Comparison of ENCODE assay signal across 10 mouse cellular contexts in the genomic region with DNA sequence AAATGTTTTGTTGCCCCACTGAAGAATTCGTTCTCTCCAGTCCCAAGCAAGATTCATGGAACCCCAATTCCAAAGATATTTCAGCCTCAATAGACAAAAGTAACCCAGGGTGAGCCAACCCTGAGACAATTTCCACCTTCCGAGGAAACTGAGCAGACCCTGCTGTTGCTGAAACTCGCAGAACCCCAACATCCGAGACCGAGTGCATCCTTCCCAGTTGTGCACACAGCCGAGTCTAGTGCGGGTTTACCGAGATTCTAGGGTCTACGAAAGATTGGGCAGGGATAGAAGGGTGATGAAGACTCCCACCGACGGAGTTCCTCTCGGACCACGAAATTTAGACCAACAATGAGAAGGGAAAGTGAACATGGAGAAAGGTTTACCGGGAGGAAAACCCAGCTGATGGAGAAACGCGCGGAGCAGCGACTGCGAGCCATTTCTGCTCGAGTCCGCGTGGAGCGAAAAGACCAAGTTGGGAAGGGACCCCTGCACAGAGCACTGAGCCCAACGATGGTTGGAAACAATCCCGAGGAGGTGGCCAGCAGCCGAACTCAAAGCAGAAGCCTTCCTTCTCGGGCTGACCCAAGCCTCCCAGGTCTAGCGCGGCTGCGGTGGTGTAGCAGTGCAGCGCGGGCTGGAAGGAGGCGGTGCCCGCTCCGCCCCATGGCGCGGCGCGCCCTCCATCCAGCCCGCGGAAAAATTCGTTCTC. TPM values are rescaled to one million over a fixed set of nuclear protein-coding genes. Genes with fewer than 3 reads are reported as not detected.
DNase-seq lines count a peak whose midpoint lies in the region; ATAC-seq and TF ChIP-seq lines count a peak whose summit lies in the region.
"Had no signal": no experiment of that assay in that cellular context is flagged by ENCODE, and none has a peak within 500 bp of the region (broad histone marks: within the 10 kb centered on the region; RNA-seq: fewer than 3 reads in every experiment).

No protein-coding gene starts in this region.

- no peak for DNase-seq in heart, adult 8-10 months (ENCODE audit: low spot score)
- DNase-seq in embryonic facial prominence, embryonic 14.5 days (ENCODE audit: low spot score): no peak
- DNase-seq in liver, embryonic 13.5 days: no peak
- DNase-seq in frontal cortex, postnatal 14 days (ENCODE audit: low spot score in 2 of 2): no peak
- DNase-seq in cerebellum, adult 18-20 months: no peak
- DNase-seq in frontal cortex, postnatal 25 days (ENCODE audit: low spot score in 2 of 2): no peak

- TF ChIP-seq CTCF in E14TG2a.4 (conservative IDR thresholded peaks at IDR 0.05; ENCODE audit: low read length): no peak

- H3K36me3 ChIP-seq in heart, embryonic 11.5 days (ENCODE audit: control insufficient read depth, insufficient read depth, low read length): no peaks in the 10 kb centered on the region
- H3K36me3 ChIP-seq in E14TG2a.4 (ENCODE audit: insufficient read depth, low read length): no peaks in the 10 kb centered on the region
- no peaks in the 10 kb centered on the region for H3K36me3 ChIP-seq in embryonic facial prominence, embryonic 14.5 days (ENCODE audit: control insufficient read depth, insufficient read depth, low read length)
- H3K36me3 ChIP-seq in liver, embryonic 13.5 days: no peaks in the 10 kb centered on the region

- H3K9ac ChIP-seq in heart, embryonic 11.5 days (ENCODE audit: low read depth, low read length): no peak overlapping the region
- H3K9ac ChIP-seq in embryonic facial prominence, embryonic 14.5 days (ENCODE audit: low read depth, low read length): peak overlapping the region; percentile 41
- no peak overlapping the region for H3K9ac ChIP-seq in liver, embryonic 13.5 days

- WGBS in heart, embryonic 11.5 days (ENCODE audit: insufficient replicate concordance): under 1% methylated on average over 42 of the region's 42 CpGs
- under 1% methylated on average over 38 of the region's 42 CpGs for WGBS in embryonic facial prominence, embryonic 14.5 days
- 1% methylated on average over 42 of the region's 42 CpGs for WGBS in liver, embryonic 13.5 days (ENCODE audit: insufficient replicate concordance)

- no peaks in the 10 kb centered on the region for H3K9me3 ChIP-seq in heart, embryonic 11.5 days (replicated peaks; ENCODE audit: control insufficient read depth, low read length)
- no peaks in the 10 kb centered on the region for H3K9me3 ChIP-seq in E14TG2a.4 (ENCODE audit: low read length)
- H3K9me3 ChIP-seq in embryonic facial prominence, embryonic 14.5 days (ENCODE audit: control insufficient read depth, low read length): no peaks in the 10 kb centered on the region
- no peaks in the 10 kb centered on the region for H3K9me3 ChIP-seq in liver, embryonic 13.5 days (replicated peaks)

- H3K27me3 ChIP-seq in heart, embryonic 11.5 days (ENCODE audit: control insufficient read depth, insufficient read depth, low read length): peaks cover 97% of the 10 kb centered on the region
- peaks cover 100% of the 10 kb centered on the region for H3K27me3 ChIP-seq in E14TG2a.4 (ENCODE audit: insufficient read depth, low read length)
- peaks cover 95% of the 10 kb centered on the region for H3K27me3 ChIP-seq in embryonic facial prominence, embryonic 14.5 days (replicated peaks; ENCODE audit: control insufficient read depth, insufficient read depth, low read length)
- H3K27me3 ChIP-seq in liver, embryonic 13.5 days: peaks cover 99% of the 10 kb centered on the region

- H3K4me2 ChIP-seq in heart, embryonic 11.5 days: peak overlapping the region; percentile 46
- peak overlapping the region; percentile 85 for H3K4me2 ChIP-seq in embryonic facial prominence, embryonic 14.5 days (ENCODE audit: low read depth, low read length)
- H3K4me2 ChIP-seq in liver, embryonic 13.5 days: 0 out of 2 replicates have a peak overlapping the region, but pooled peaks have one; percentile 14

- ATAC-seq in heart, embryonic 11.5 days (replicated peaks; ENCODE audit: insufficient number of reproducible peaks, low FRiP score, low TSS enrichment): no peak
- peak; percentile 66; the same call in 1 of the 2 replicates for ATAC-seq in embryonic facial prominence, embryonic 14.5 days (ENCODE audit: low read depth)
- ATAC-seq in liver, embryonic 13.5 days (ENCODE audit: low read depth): no peak

- H3K4me3 ChIP-seq in heart, embryonic 11.5 days (ENCODE audit: low read depth, low read length): 0 out of 2 replicates have a peak overlapping the region, but pooled peaks have one; percentile 15
- H3K4me3 ChIP-seq in E14TG2a.4 (replicated peaks; ENCODE audit: low read length): peak overlapping the region; percentile 52
- H3K4me3 ChIP-seq in embryonic facial prominence, embryonic 14.5 days (ENCODE audit: low read depth, low read length): peak overlapping the region; percentile 31
- H3K4me3 ChIP-seq in liver, embryonic 13.5 days (replicated peaks): no peak overlapping the region
- H3K4me3 ChIP-seq: erythroblast, embryonic 14.5 days had no signal

- no peaks in the 10 kb centered on the region for H3K4me1 ChIP-seq in heart, embryonic 11.5 days (ENCODE audit: control insufficient read depth, insufficient read depth, low read length)
- H3K4me1 ChIP-seq in E14TG2a.4 (replicated peaks; ENCODE audit: low read depth, low read length): peaks cover 35% of the 10 kb centered on the region
- no peaks in the 10 kb centered on the region for H3K4me1 ChIP-seq in embryonic facial prominence, embryonic 14.5 days (ENCODE audit: control insufficient read depth, insufficient read depth, low read length)
- no peaks in the 10 kb centered on the region for H3K4me1 ChIP-seq in liver, embryonic 13.5 days (replicated peaks)

- H3K27ac ChIP-seq in heart, embryonic 11.5 days (ENCODE audit: low read depth, low read length): no peak overlapping the region
- H3K27ac ChIP-seq in embryonic facial prominence, embryonic 14.5 days (replicated peaks; ENCODE audit: low read depth, low read length): no peak overlapping the region
- H3K27ac ChIP-seq in liver, embryonic 13.5 days: no peak overlapping the region

RNA-seq across cellular contexts. Expression of a gene that starts 6.9 kb away (rescaled TPM):
- polyA plus RNA-seq in heart, embryonic 11.5 days (2014; fragmentation: Nextera tagmentation; extraction: Ambion mirVana): 0.14 and 0.17 TPM in 2 replicates
- total RNA-seq in heart, adult 8-10 months (2022): under 1 TPM; 0.16 to 0.38 (median 0.22) TPM
- polyA plus RNA-seq in embryonic facial prominence, embryonic 14.5 days (2014; fragmentation: Nextera tagmentation; extraction: Ambion mirVana): 0.81 and 1.3 TPM in 2 replicates
- polyA plus RNA-seq in liver, embryonic 13.5 days (2015; fragmentation: Nextera tagmentation; extraction: Ambion mirVana): not detected in 2 replicates

RNA-seq across cellular contexts. Expression of a gene that starts 24.0 kb away (rescaled TPM):
- not detected in 2 replicates for polyA plus RNA-seq in heart, embryonic 11.5 days (2014; fragmentation: Nextera tagmentation; extraction: Ambion mirVana)
- not detected for total RNA-seq in heart, adult 8-10 months (2022)
- polyA plus RNA-seq in embryonic facial prominence, embryonic 14.5 days (2014; fragmentation: Nextera tagmentation; extraction: Ambion mirVana): not detected in 2 replicates
- not detected in 2 replicates for polyA plus RNA-seq in liver, embryonic 13.5 days (2015; fragmentation: Nextera tagmentation; extraction: Ambion mirVana)
- total RNA-seq: ES-E14 had no signal
- polyA plus RNA-seq: erythroblast, embryonic 14.5 days had no signal

Comparison
In these comparisons a context has a peak if more than half of its experiments do, and no peak if none do; other contexts are left out.
1. H3K4me2 ChIP-seq: peak in every context shown above with its lines; median percentile 85 in embryonic facial prominence, embryonic 14.5 days; 46 in heart, embryonic 11.5 days; 14 in liver, embryonic 13.5 days.